Mouse (Mus musculus) layer of hippocampus, adult 2 months (tissue): ENCODE data around the gene Ttf2. TPM values are rescaled to one million over a fixed set of nuclear protein-coding genes. Genes with fewer than 3 reads are reported as not detected.
A peak's percentile ranks its signal among the peaks of the same experiment; 100 is the strongest.

Experiments used
- DNase-seq, 2 experiments: peaks; one replicate each; pipeline ENCODE4 v3.0.0; 2022; ENCODE audit warnings: low spot score in 2 of 2
- H3K27ac ChIP-seq: fragments of 200-600 bp; 2 replicates; pipeline ENCODE4 v1.8.1; 2022
- H3K4me3 ChIP-seq: fragments of 200-600 bp; 2 replicates; pipeline ENCODE4 v1.8.1; 2022; ENCODE audit warnings: mild to moderate bottlenecking
- CTCF ChIP-seq: fragments of 200-600 bp; conservative IDR thresholded peaks from 2 replicates; pipeline ENCODE4 v1.8.1; 2022; ENCODE audit warnings: antibody characterized with exemption, mild to moderate bottlenecking, moderate library complexity
- long read RNA-seq, 2 experiments: library from polyadenylated mRNA; stranded (forward); transcript quantifications; one replicate each; pipeline ENCODE4 v2.0.0; 2021; ENCODE audit warnings: borderline mapping rate in 2 of 2
- total RNA-seq, 2 experiments: library from RNA; stranded (reverse); gene quantifications; 2 replicates each; pipeline ENCODE4 v1.2.3; 2021

The Ttf2 gene
- total RNA-seq: 1 to 10 TPM; 1.6 to 1.8 TPM
- long read RNA-seq, experiment 1, full-length matches to known transcripts: 1 of 1 reads
- long read RNA-seq, experiment 1, partial matches to known transcripts: 0 of 1 reads
- long read RNA-seq, experiment 1, other reads (novel, unspliced or antisense): 0 of 1 reads
- long read RNA-seq, experiment 2, full-length matches to known transcripts: 2 of 3 reads
- long read RNA-seq, experiment 2, partial matches to known transcripts: 0 of 3 reads
- long read RNA-seq, experiment 2, other reads (novel, unspliced or antisense): 1 of 3 reads

DNA sequence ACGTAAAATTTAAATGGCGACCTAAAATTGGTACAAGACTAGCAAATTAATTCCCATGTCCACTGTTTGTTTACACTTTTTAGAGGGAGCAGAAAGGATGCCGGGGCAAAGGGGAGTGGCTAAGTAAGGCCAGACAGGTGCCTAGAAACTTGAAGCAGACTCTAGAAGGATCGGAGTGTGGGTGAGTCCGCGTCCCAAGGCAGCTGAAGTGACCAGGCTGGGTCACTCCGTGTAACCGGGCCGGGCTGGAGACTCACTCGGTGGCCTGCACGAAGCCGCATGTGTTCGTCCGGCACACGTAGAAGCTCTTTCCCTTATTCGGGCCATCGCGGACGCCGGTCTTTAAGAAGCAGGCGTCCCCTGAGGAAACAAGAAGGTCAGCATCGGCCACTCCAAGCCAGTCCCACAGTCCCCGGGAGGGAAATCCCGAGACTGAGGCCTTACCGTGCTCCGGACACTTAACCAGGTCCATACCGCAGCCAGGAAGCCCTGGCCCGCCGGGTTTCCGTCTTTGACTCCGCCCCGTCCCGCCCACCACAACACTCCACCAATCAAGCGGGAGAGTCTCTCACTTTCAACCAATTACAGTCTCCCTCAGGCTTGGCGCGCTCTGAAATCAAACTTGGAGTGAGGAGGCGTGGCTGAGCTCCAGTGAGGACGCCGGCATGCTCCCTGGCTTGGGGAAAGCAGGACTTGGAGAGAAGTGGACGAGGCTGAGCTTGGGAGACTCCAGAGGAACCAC is at the start of gene Ttf2:
Gene Ttf2 (minus strand): TSS at position 488 of the 742 bp plus-strand sequence.
- Histone ChIP-seq H3K4me3 (peak within 1 kb of the TSS; percentile 67), H3K27ac (no peak within 1 kb of the TSS)
- DNase-seq: peak; percentile 88 to 89
- TF ChIP-seq CTCF: no peak

DNA sequence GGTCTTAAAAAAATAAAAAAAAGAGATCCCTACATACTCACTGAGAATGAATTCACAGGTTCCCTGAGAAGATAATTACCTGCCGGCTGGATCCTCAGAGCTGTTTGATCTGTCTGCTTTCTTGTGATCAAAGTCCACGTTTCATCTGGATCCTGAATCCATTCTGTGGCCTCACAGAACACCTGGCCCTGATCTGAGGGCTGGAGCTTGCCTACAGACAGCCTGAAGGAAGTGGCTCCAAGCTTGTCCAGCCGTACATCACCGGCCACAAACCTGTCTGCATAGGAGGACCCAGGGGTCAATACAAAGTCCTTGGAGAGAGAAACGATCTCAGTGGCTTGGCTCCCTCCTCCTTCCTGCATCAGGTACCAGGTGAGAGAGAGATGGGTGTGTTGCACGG is 49.0 kb upstream of the Ttf2 start:
- no peak for DNase-seq
- Histone ChIP-seq H3K27ac (no peak overlapping the region), H3K4me3 (no peak overlapping the region)
- no peak for TF ChIP-seq CTCF

DNA sequence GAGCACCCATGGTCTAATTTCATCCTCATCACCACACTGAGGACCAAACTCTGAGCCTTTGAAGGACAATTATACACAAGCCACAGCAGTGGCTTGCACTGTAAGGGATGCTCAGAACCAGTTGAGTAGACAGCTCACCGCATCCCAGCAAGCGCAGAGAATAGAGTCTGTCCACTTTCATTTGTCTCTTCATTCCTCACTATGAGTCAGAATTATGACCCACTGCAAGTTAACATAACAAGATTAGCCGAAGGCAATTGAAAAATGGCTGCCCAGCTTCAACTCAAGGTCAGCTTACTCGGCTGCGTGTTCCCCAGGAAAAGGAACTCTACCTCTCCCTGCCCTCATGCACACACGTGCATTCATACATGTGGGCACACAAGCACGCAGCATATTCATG is 46.6 kb upstream of the Ttf2 start:
- no peak for TF ChIP-seq CTCF
- Histone ChIP-seq H3K27ac (no peak overlapping the region), H3K4me3 (no peak overlapping the region)
- no peak for DNase-seq

DNA sequence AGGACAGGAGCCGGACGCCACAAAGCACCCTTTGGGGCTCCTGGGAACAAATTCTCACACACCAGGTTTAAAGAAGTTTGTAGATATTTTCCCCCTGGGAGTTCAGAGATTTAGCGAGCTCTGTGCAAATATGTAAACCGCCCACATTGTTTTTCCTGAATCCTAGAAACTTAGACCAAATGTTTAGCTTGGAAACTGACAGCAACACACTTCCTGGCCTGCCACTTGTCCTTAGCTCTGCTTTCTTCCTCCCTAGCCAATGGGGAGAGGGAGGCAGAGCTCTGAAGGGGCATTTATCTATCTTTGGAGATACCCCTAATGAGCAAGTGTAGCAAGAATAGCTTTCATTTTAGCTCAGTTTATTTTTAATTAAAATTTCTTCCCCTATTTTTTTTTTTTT is 45.8 kb upstream of the Ttf2 start:
- no peak for DNase-seq
- TF ChIP-seq CTCF: no peak
- no peak overlapping the region for H3K27ac ChIP-seq
- no peak overlapping the region for H3K4me3 ChIP-seq

DNA sequence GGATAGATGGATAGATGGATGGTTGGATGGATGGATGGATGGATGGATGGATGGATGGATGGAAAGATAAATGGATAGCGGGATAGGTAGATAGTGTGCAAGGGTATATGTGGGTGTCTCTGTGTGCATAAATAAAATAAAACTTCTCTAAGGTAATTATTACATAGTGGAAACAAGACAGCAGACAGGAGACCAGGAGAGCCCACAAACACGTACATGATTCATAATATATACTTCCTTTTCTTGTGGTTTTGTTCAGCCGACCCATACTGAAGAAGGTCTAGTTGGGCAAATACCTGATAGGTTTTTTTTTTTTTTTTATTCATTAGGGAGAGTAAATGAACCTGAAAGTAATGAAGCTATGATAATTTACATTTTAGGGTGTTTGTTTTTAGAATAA is 44.1 kb upstream of the Ttf2 start:
- TF ChIP-seq CTCF: no peak
- no peak overlapping the region for H3K27ac ChIP-seq
- no peak overlapping the region for H3K4me3 ChIP-seq
- DNase-seq: no peak

DNA sequence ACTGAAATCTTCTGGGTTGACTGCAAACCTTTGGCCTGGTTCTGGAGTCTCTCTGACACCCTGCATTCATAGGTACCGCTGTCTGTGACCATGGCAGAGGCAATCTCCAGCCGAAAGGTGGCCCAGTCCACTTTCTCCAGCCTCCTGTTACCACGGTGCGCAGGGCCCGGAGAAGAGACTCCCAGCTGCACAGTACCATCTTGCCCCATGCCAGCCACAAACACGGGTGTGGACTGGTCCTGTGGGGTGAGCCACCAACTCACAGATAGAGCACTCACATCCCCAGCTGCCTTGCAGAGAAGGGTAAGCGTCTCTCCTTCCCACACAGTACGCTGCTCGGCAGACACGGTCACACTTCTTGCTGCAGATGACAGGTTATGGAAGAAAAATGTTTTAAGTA is 43.5 kb upstream of the Ttf2 start:
- no peak for DNase-seq
- H3K27ac ChIP-seq: no peak overlapping the region
- TF ChIP-seq CTCF: no peak

DNA sequence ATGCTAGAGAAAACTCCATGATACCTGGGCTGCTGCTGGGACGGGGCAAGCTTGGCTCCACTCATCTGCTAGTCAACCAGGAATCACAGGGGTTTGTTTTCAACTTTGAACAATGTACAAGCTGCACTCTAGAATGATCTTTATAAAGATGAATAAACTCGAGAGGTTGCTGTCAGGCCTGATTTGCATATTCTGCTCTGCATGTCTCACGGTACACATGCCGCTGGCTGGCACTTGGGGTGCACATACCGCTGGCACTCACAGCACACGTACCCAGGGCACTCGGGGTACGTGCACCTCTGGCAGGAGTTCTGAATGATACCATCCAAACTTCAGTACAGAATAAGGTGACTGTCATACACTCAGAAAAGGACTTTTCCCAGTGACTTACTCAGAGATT is 43.1 kb upstream of the Ttf2 start:
- H3K4me3 ChIP-seq: no peak overlapping the region
- no peak for DNase-seq
- H3K27ac ChIP-seq: no peak overlapping the region; the same call in 1 of the 2 replicates
- no peak for TF ChIP-seq CTCF

More for the DNA sequence above, 43.5 kb upstream of the Ttf2 start:
- H3K4me3 ChIP-seq: no peak overlapping the region

DNA sequence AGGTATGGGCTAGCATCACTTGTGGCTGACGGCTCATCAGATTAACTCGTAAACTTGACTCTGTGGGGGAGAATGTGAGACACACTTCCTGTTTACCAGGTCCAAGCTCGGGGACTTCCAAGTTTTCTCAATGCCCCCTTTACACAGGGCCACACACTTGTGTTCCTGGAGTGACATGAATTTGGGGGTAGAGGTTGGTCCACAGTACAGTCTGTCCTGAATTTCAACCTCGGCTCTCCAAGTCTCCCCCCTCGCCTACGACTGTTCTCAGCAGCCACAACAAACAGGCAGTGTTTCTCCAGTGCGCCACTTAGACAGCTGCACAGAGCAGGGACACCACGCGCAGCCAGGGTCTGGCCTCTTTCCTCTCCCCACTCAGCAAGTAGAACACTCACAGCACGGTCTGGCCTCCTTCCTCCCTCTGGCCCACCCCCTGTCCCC is 42.7 kb upstream of the Ttf2 start:
- DNase-seq: no peak
- no peak for TF ChIP-seq CTCF

DNA sequence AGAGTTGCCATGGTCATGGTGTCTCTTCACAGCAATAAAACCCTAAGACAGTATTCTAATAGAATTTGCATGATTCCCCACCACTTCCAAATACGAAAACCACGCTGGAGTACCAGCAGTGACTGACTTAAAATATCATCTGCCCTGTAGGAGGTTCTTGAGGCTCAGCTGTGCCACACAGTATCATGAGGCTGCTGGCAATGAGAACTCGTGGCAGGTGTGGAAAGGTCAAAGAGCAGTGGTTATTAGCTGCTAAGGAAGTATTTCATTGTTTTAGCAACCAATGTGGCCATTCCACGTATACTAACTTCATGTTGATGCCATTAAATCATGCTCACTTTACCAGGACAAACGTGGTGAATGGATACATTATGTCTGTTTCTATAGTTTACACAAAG is 41.7 kb upstream of the Ttf2 start:
- no peak for TF ChIP-seq CTCF

More for the DNA sequence above, 42.7 kb upstream of the Ttf2 start:
- Histone ChIP-seq H3K27ac (peak overlapping the region; percentile 18; the same call in 1 of the 2 replicates), H3K4me3 (no peak overlapping the region)

DNA sequence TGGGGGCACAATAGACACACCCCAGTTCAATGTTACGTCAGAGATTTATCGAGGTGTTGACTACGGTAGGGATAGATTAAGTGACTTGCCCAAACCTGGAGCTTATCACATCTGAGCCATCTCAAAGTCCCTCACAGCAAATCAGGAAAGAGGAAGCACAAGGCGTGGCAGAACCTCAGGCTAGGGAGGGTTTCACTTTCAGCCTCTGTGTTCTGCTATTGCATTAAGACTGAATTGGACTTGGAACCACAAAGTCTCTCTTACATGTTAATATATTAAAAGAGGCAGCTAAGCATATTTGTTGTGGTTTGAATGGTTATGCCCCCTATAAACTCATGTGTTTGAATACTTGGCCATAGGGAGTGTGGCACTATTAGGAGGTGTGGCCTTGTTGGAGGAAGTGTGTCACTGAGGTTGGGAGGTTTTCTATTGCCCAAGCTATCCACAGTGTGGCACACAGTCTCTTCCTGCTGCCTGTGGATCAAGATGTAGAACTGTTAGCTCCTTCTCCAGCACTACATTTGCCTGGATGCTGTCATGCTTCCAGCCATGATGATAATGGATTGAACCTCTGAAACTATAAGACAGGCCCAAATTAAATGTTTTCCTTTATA is 41.2 kb upstream of the Ttf2 start:
- DNase-seq: no peak
- H3K27ac ChIP-seq: no peak overlapping the region
- no peak for TF ChIP-seq CTCF
- no peak overlapping the region for H3K4me3 ChIP-seq

More for the DNA sequence above, 41.7 kb upstream of the Ttf2 start:
- Histone ChIP-seq H3K27ac (no peak overlapping the region), H3K4me3 (no peak overlapping the region)
- DNase-seq: no peak

DNA sequence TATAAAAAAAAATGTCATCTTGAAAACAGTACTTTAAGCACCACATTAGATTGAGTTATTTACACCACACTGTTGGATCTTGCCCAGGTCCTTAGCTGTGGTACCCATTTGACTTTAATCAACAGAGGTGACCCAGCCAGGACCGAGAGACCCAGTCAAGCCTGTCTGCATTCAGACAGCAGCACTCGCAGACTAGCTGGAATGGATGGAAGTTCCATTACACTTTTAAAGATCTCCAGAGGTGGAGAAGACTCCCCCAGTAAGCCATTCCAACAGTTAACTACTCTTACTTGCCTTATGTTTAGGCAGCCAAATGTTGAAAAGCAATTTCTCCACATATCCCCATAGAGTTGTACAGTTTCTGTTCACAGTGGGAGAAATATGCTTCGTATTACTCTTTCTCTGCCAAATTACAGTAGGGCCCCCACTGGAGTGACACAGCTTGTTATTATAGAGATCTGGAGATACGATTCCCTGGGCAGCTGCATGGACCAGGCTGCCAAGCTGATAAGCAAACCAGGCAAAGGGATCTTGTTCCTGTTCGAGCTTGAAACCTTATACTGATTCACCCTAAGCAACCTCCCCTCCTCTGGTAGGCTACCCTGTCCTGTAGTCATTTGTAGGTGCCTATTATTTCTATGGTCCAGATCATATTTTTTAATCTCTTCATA is 37.8 kb upstream of the Ttf2 start:
- Histone ChIP-seq H3K4me3 (no peak overlapping the region), H3K27ac (no peak overlapping the region)
- no peak for DNase-seq
- TF ChIP-seq CTCF: no peak

DNA sequence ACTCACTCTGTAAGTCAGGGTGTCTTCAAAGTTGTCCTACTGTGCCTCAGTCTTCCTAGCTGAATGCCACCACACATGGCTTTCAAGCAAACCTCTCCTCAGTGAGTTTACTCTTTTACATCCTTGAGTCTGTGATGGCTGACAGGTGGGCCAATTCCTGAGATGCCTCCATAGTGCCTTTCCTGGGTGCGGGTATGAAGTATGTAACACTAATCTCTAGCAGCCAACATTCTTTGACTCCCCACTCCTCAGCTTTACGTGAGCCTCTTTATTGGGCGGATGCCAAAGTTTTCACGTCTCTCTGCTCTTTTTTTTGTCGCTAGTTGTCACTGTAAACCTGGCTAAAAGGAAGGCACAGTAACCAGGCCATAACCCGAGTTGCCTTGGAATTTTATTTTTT is 35.9 kb upstream of the Ttf2 start:
- H3K27ac ChIP-seq: no peak overlapping the region
- no peak overlapping the region for H3K4me3 ChIP-seq
- TF ChIP-seq CTCF: no peak
- DNase-seq: no peak

DNA sequence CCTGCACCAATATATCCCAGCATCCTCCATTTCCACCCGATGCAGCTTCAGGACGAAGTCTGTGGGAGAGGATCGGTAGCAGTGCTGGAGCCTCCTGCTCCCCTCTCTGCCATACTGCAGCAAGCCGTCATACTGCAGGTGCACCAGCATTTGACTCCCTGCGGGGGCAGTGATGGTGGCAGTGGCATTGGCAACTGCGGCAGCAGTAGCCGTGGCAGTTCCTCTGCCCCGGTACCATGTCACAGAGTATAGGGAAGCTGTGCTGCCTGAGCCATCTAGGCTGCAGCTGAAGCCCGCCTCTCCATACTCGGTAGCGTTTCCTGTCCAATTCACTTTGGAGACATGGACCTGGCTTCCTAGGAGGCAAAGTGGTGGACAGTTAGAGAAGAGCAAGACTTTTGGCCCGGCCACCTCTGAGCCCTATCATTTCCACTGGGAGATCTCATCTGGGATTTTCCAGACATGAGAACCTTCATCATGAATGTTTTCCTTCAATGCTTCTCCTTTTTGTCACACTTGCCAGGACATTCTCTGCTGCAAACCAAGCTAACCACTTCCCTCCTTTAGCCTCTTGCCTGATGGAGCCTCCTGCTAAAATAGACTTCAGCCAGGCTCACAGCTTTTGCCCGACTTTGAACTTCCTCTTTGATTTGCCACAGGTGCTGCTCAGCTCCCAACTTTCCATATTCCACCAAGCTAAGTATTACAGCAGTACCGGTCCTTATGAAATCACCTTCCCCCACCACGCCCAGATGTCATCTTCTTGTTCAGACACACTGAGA is 34.3 kb upstream of the Ttf2 start:
- no peak for TF ChIP-seq CTCF
- no peak for DNase-seq
- Histone ChIP-seq H3K4me3 (no peak overlapping the region), H3K27ac (no peak overlapping the region)
